Mouse (Mus musculus): ENCODE data around the gene Ppt2. TPM values are rescaled to one million over a fixed set of nuclear protein-coding genes. Genes with fewer than 3 reads are reported as not detected.

Ppt2 gene
- 10 to 100 TPM; 56.9 to 71.5 TPM for total RNA-seq (2021)
- long read RNA-seq, experiment 1, transcript Ppt2-209 (9 exons, 1,710 nt): major isoform, 9 of 29 reads
- long read RNA-seq, experiment 1, partial matches to known transcripts: 1 of 29 reads
- long read RNA-seq, experiment 1, other reads (novel, unspliced or antisense): 18 of 29 reads
- long read RNA-seq, experiment 2, partial matches to known transcripts: 10 of 24 reads
- long read RNA-seq, experiment 2, other reads (novel, unspliced or antisense): 12 of 24 reads

DNA sequence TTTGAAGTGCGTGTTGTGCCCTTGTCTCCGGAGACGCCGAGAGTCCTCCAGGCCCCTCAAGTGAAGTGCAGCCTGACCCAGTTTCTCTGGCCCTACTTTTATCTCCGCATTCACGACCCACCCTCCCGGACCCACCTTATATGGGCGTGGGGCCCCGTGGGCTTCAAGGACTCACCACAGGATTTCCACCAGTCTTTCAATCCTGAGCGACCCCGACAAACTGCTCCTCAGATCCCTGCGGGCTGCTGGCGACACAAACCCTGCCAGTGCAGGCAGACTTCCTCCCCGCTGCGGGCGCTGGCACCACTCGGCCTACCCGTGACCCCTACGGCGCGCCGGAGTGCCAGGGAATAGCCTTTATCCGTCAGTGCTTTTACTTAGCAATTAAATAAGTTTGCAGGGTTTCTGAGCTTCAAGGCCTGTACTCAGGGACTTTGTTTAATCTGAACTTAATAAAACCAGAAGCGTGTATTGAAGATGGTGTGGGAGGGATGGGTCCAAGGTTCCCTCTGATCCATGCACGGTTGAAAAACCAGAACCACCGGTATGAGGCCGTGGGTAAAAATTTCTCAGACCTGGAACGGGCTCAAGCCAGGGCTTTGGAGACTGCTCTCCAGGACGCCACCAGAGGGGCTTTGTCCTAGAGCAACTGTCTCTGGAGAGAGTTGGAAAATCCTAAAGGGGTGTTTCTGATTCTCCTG lies at the start of gene Ppt2:
Gene Ppt2, minus strand, starts transcription at position 568 of the 701 bp plus-strand sequence.
- DNase-seq (ENCODE audit: low spot score in 2 of 2): peak; percentile 61 to 69

DNA sequence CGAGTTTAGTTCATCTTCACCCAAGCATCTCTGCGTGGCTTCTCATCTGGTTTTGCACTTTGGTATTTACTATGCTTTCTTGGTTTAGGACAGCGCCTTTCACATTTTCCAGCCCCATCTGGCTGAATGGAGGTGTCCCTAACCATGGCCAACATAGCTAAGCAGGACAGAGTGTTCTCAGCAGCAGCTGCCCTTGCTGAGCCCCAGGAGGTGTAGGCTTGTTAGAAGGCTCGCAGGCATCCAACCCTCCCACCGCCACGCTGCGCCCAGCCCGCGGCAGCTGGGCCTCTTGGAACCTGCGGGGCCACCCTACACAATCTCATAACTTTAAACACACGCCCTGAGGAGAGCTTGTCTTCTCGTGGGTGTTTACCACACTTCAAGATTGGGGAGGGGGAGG lies 48.4 kb upstream of the Ppt2 start:
- DNase-seq (ENCODE audit: low spot score in 2 of 2): no peak

- no peak for DNase-seq (ENCODE audit: low spot score in 2 of 2)
Observed at GRCm38 (mm10) chr17:34676093-34676460, 47.8 kb upstream of the Ppt2 start.

- no peak for DNase-seq (ENCODE audit: low spot score in 2 of 2)
Observed at GRCm38 (mm10) chr17:34675205-34676092, 47.1 kb upstream of the Ppt2 start.

DNA sequence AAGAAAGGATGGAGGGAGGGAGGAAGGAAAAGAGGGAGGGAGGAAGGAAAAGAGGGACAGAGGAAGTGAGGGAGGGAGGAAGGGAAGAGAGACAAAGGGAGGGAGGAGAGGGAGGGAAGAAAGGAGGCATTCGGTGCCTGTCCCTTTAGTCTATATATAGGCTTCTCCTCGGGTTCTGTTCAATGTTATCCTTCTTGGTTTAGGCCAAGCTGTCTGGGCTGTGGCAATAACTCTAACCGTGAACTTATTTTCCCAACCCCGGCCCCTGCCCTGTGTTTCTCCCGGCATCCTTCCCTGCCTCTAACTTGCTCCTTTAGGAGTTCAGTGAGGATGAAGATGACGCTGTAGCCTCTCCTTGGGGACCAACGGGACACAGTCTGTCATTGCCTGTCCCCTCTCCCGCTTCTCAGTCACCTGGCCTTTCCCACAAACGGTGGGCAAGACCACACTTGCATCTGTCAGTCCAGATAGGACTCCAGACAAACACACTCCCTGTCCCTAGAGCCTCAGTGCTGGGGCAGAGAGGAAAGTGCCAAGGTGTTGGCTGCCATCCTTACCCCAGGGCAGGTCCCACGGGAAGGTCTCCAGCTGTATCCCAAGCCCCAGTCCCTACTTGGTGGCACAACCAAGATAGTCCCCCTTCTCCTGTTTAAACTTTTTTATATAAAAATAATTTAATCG lies 46.4 kb upstream of the Ppt2 start:
- DNase-seq (ENCODE audit: low spot score in 2 of 2): no peak

DNA sequence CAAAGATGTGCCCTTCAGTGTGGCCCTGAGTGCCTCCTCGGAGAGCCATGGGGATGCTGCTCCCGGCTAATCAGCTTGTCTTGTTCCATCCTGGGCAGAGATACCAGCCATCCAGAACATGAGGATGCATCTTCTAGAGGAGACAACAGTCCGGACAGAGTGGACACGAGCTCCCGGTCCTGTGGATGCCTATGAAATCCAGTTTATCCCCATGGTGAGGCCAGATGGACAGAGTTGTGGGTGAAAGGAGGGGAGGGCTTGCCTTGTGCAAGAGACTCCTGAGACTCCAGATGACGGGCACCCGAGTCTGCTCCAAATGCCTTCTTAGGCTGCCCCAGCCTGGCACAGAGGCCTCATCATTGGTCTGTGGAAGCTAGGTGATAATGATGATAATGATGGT lies 44.8 kb upstream of the Ppt2 start:
- no peak for DNase-seq (ENCODE audit: low spot score in 2 of 2)

GRCm38 (mm10) chr17:34672246-34672792 lies 44.0 kb upstream of the Ppt2 start:
- DNase-seq (ENCODE audit: low spot score in 2 of 2): no peak

GRCm38 (mm10) chr17:34671151-34672066 lies 43.1 kb upstream of the Ppt2 start:
- DNase-seq (ENCODE audit: low spot score in 2 of 2): no peak

DNA sequence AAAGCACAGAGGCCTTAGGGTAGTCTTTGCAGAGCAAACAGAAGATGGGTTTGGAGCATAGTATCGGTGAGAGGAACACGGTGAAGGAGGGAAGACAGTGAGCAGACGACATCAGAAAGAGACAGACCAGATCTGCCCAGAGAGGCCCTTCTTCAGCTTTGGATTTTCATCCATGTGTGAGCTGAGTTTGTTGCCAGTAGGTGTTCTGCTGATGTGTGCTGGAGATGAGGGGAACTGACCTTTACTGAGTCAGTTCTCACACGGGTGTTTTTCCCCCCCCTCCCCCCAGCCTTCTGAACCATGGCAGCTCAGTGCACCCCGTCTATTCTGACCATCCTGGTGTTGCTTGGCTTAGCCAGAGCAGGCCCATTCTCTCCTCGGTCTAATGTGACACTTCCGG lies 41.9 kb upstream of the Ppt2 start, which contains the start of gene Tnxb:
Gene Tnxb, plus strand, starts transcription at position 301 of the 400 bp plus-strand sequence.
- no peak for DNase-seq (ENCODE audit: low spot score in 2 of 2)

- DNase-seq (ENCODE audit: low spot score in 2 of 2): no peak
Observed at GRCm38 (mm10) chr17:34664472-34664871, 36.2 kb upstream of the Ppt2 start.

DNA sequence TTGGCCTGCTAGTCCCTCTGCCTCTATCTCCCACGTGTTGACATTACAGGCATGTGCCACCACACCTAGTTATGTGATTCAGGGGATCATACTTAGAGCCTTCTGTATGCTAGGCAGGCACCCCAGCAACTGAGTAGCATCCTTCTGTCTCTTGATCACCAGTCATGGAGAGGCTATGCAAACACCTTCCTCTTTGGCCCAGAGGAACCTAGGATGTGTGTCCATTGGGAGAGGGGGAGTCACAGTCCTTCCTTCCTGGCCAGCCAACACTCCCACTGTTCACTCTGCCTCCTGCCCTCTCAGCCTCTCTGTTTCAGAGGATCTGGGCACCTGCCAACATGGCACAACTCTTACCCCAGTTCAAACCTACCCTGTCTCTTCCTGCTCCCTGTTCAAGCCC lies 35.2 kb upstream of the Ppt2 start:
- no peak for DNase-seq (ENCODE audit: low spot score in 2 of 2)

GRCm38 (mm10) chr17:34662978-34663377 lies 34.7 kb upstream of the Ppt2 start:
- DNase-seq (ENCODE audit: low spot score in 2 of 2): no peak

- DNase-seq (ENCODE audit: low spot score in 2 of 2): no peak
Observed at GRCm38 (mm10) chr17:34662468-34662867, 34.2 kb upstream of the Ppt2 start.

GRCm38 (mm10) chr17:34661121-34661591 lies 32.8 kb upstream of the Ppt2 start:
- DNase-seq (ENCODE audit: low spot score in 2 of 2): no peak

GRCm38 (mm10) chr17:34660259-34660820 lies 32.0 kb upstream of the Ppt2 start:
- DNase-seq (ENCODE audit: low spot score in 2 of 2): no peak

- no peak for DNase-seq (ENCODE audit: low spot score in 2 of 2)
Observed at GRCm38 (mm10) chr17:34659897-34660214, 31.5 kb upstream of the Ppt2 start.

DNA sequence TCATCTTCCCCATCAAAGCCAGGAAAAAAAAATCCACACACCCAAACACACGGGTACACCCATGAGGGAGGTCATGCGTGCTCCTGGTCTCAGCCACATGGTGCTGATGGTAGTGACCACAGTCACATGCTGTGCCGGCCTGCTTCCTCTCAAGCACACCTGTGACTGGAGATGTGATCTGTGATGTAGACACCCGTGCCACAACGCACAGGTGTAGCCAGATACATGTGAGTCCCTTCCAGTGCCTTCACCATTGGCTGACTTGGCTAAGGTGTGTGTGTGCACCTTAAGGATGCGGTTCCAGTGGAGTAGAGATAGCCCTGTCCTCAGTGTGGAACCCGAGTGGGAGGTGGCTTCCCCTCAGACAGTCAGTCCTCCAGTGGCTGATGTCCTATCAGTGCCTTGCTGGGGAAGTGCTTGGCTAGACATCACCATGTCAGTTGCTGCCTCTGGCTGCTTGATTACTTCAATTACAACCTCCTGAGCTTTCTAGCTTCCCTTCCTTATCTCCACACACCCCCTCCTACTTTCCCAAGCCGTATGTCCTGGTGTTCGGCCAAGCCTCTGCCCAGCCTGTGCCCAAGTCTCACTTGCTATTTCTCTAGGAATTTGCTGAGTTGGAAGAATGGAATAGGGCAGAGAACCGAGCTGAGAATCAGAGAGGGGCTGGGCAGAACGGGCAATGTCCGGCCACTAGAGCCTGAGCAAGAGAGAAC lies 31.0 kb upstream of the Ppt2 start:
- DNase-seq (ENCODE audit: low spot score in 2 of 2): no peak

DNA sequence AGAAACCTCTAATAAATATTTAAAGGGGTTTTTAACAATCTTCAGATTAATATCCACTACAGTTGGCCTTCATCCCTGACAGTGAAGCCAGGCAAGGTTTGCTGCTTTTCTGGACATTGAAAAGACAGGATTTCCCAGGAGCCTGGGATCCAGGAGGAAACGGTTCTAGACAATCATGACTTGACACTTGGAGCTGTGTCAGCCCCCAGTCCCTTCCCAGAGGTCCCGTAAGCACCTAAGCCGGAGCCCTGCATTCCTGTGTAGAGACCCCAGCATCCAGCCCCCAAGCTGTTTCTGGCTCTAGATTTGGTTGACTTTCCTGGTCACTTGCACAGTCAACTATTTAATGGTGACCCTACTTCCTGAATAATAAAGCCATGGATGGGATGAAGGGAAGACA lies 30.3 kb upstream of the Ppt2 start:
- no peak for DNase-seq (ENCODE audit: low spot score in 2 of 2)

GRCm38 (mm10) chr17:34658145-34658544 lies 29.8 kb upstream of the Ppt2 start:
- no peak for DNase-seq (ENCODE audit: low spot score in 2 of 2)

Data from adrenal gland, adult 18-20 months (tissue).